Comparison of ENCODE assay signal across 22 mouse cellular contexts in the genomic region with DNA sequence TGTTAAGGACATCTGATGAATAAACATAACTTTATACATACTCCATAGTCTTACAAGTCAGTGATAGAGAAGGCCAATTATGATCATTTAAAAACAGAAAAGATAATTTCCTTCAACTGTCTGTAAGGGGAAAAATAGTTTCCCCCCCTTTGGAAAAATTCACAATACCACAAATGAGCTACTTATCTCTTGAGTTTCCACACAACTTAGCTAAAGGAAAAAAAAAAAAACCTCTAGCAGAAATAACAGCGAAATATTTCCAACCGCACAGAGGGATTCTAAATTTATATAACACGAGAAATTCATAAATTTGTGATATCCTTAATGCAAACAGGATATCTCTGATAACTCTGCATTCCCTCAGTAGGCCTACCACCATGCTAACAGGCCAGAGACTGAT.
DNase-seq lines count a peak whose midpoint lies in the region; ATAC-seq and TF ChIP-seq lines count a peak whose summit lies in the region.
"Had no signal": no experiment of that assay in that cellular context is flagged by ENCODE, and none has a peak within 500 bp of the region (broad histone marks: within the 10 kb centered on the region; RNA-seq: fewer than 3 reads in every experiment).

No protein-coding gene starts in this region.

- no peaks in the 10 kb centered on the region for H3K79me2 ChIP-seq in CH12.LX (replicated peaks; ENCODE audit: control insufficient read depth, extremely low read depth, insufficient read depth, poor library complexity, severe bottlenecking)

- TF ChIP-seq CTCF in CH12.LX (conservative IDR thresholded peaks at IDR 0.05 in 1 of 2, IDR thresholded peaks at IDR 0.05 in 1 of 2; ENCODE audit: low read depth in 2 of 2, low read length in 2 of 2): no peak
- no peak for TF ChIP-seq CTCF in lung, postnatal 0 days (IDR thresholded peaks at IDR 0.05)

- H3K36me3 ChIP-seq in heart, embryonic 10.5 days: no peaks in the 10 kb centered on the region
- peaks cover 0 to 20% of the 10 kb centered on the region in 2 experiments for H3K36me3 ChIP-seq in CH12.LX (replicated peaks in 1 of 2; ENCODE audit: control insufficient read depth in 1 of 2, insufficient read depth in 1 of 2, low read length in 1 of 2)
- H3K36me3 ChIP-seq in lung, postnatal 0 days (ENCODE audit: insufficient read depth, low read length): no peaks in the 10 kb centered on the region
- H3K36me3 ChIP-seq: G1E had no signal

- no peak for TF ChIP-seq POLR2A in CH12.LX (IDR thresholded peaks at IDR 0.05; ENCODE audit: low read depth, low read length)

- no peaks in the 10 kb centered on the region for H3K27me3 ChIP-seq in heart, embryonic 10.5 days (ENCODE audit: insufficient read depth, poor library complexity, severe bottlenecking)
- H3K27me3 ChIP-seq in CH12.LX (replicated peaks): no peaks in the 10 kb centered on the region
- no peaks in the 10 kb centered on the region for H3K27me3 ChIP-seq in lung, postnatal 0 days (replicated peaks; ENCODE audit: insufficient read depth, low read length)
- H3K27me3 ChIP-seq: Patski had no signal

- no peaks in the 10 kb centered on the region for H3K9me3 ChIP-seq in heart, embryonic 10.5 days
- H3K9me3 ChIP-seq in CH12.LX (replicated peaks; ENCODE audit: low read length): no peaks in the 10 kb centered on the region
- H3K9me3 ChIP-seq in lung, postnatal 0 days (ENCODE audit: low read length): no peaks in the 10 kb centered on the region

- dilution Hi-C loops in CH12.LX (cut with MboI; ENCODE audit: extremely low pct_ligation_motif_present, extremely low pct_unique_long_range_greater_than_20kb, low sequenced_read_pairs): no loop called here

- 86% methylated on average over 3 of the region's 3 CpGs for WGBS in heart, embryonic 10.5 days
- 84% methylated on average over 3 of the region's 3 CpGs for WGBS in lung, postnatal 0 days

- H3K4me2 ChIP-seq in CH12.LX (ENCODE audit: insufficient read depth, low read depth, poor library complexity, severe bottlenecking): no peak overlapping the region
- no peak overlapping the region for H3K4me2 ChIP-seq in lung, postnatal 0 days (replicated peaks; ENCODE audit: low read depth, low read length)

- peaks cover 8% of the 10 kb centered on the region for H3K4me1 ChIP-seq in heart, embryonic 10.5 days
- peaks cover 39 to 81% of the 10 kb centered on the region in 2 experiments for H3K4me1 ChIP-seq in CH12.LX (ENCODE audit: control insufficient read depth in 1 of 2, insufficient read depth in 2 of 2)
- no peaks in the 10 kb centered on the region for H3K4me1 ChIP-seq in lung, postnatal 0 days (ENCODE audit: insufficient read depth, low read depth, low read length)

- ATAC-seq in lung, postnatal 0 days: no peak
- ATAC-seq: activated CD4-positive, CD25-positive, alpha-beta regulatory T cell, adult 4 months; CD4-positive, CD25-positive, alpha-beta regulatory T cell, adult 4 months; Patski had no signal

- in situ Hi-C loops in CH12.LX (cut with MboI; ENCODE audit: low pct_ligation_motif_present, low pct_unique_long_range_greater_than_20kb, low sequenced_read_pairs): no loop called here

- no peak for DNase-seq in heart, embryonic 10.5 days (ENCODE audit: low spot score)
- DNase-seq in heart, adult 8-10 months (ENCODE audit: low spot score): no peak
- peak; percentile 39 for DNase-seq in CD4-positive helper T cell, adult 2 months (ENCODE audit: low read depth, low spot score)
- no peak for DNase-seq in CH12.LX (ENCODE audit: extremely low read depth)
- no peak for DNase-seq in lung, postnatal 0 days (ENCODE audit: low spot score)
- DNase-seq in gastrocnemius, adult 8-10 months (ENCODE audit: low spot score in 2 of 2): no peak
- DNase-seq: adrenal gland, adult 2 months; adrenal gland, adult 8-10 months; adrenal gland, postnatal 10 days; adrenal gland, postnatal 14 days; adrenal gland, postnatal 25 days; adrenal gland, postnatal 36 days; B cell, adult 2 months; cerebellum, adult 11 months; cerebellum, adult 11-12 months; cerebellum, adult 18-20 months; cerebellum, adult 2 months; cerebellum, adult 8-10 months had no signal

- H3K9ac ChIP-seq in CH12.LX (ENCODE audit: insufficient read depth, low read depth): no peak overlapping the region
- no peak overlapping the region for H3K9ac ChIP-seq in lung, postnatal 0 days (replicated peaks; ENCODE audit: low read depth)

- no peak overlapping the region for H3K4me3 ChIP-seq in heart, embryonic 10.5 days
- no peak overlapping the region for H3K4me3 ChIP-seq in CH12.LX (replicated peaks in 1 of 3; ENCODE audit: low read depth in 2 of 3, low read length in 2 of 3, poor library complexity in 1 of 3)
- H3K4me3 ChIP-seq in lung, postnatal 0 days (ENCODE audit: low read depth, low read length): no peak overlapping the region

- TF ChIP-seq RAD21 in CH12.LX (IDR thresholded peaks at IDR 0.05; ENCODE audit: low read depth, low read length): no peak

- H3K27ac ChIP-seq in heart, embryonic 10.5 days: peak overlapping the region; percentile 75; the same call in 1 of the 2 replicates
- 0 out of 2 replicates have a peak overlapping the region, but pooled peaks have one; percentile 11 for H3K27ac ChIP-seq in CH12.LX (ENCODE audit: insufficient read depth, low read depth)
- H3K27ac ChIP-seq in lung, postnatal 0 days (ENCODE audit: low read length): no peak overlapping the region

- peak; percentile 92 for TF ChIP-seq EP300 in CH12.LX (IDR thresholded peaks at IDR 0.05; ENCODE audit: low read length)
- TF ChIP-seq EP300 in lung, postnatal 0 days (IDR thresholded peaks at IDR 0.05): no peak

TF ChIP-seq in CH12.LX, 34 proteins besides CTCF, POLR2A, EP300 and RAD21:
- TF ChIP-seq POLR2AphosphoS2 (IDR thresholded peaks at IDR 0.05; ENCODE audit: low read depth, low read length) (no peak), IRF4 (IDR thresholded peaks at IDR 0.05; ENCODE audit: low read depth, low read length) (no peak; the same call in 1 of the 2 replicates), NELFE (IDR thresholded peaks at IDR 0.05; ENCODE audit: low read depth, low read length) (no peak), TCF12 (IDR thresholded peaks at IDR 0.05; ENCODE audit: low read depth, low read length) (no peak; the same call in 1 of the 2 replicates), ELF1 (IDR thresholded peaks at IDR 0.05; ENCODE audit: low read depth, low read length) (no peak), ZNF384 (IDR thresholded peaks at IDR 0.05; ENCODE audit: low read depth, low read length) (peak; percentile 94), USF1 (IDR thresholded peaks at IDR 0.05; ENCODE audit: low read depth, low read length) (no peak), CHD2 (IDR thresholded peaks at IDR 0.05; ENCODE audit: low read length) (0 out of 2 replicates have a peak, but pooled peaks have one; percentile 16), BHLHE40 (IDR thresholded peaks at IDR 0.05; ENCODE audit: low read depth, low read length) (peak; percentile 25; the same call in 1 of the 2 replicates), MXI1 (IDR thresholded peaks at IDR 0.05; ENCODE audit: low read depth, low read length) (no peak), MAZ (IDR thresholded peaks at IDR 0.05; ENCODE audit: low read depth, low read length) (0 out of 2 replicates have a peak, but pooled peaks have one; percentile 37), JUN (IDR thresholded peaks at IDR 0.05; ENCODE audit: insufficient read depth, low read depth, low read length) (peak; percentile 42; the same call in 1 of the 2 replicates), TBP (conservative IDR thresholded peaks at IDR 0.05; ENCODE audit: low read depth, low read length) (no peak), JUND (conservative IDR thresholded peaks at IDR 0.05; ENCODE audit: low read depth, low read length) (peak; percentile 33; the same call in 1 of the 2 replicates), ETS1 (conservative IDR thresholded peaks at IDR 0.05; ENCODE audit: low read depth, low read length) (peak; percentile 60), RCOR1 (conservative IDR thresholded peaks at IDR 0.05; ENCODE audit: low read depth, low read length) (no peak), SIN3A (IDR thresholded peaks at IDR 0.05; ENCODE audit: low read length) (no peak), GABPA (IDR thresholded peaks at IDR 0.05; ENCODE audit: insufficient replicate concordance, low read depth, low read length) (no peak), NRF1 (IDR thresholded peaks at IDR 0.05; ENCODE audit: low read depth, low read length) (no peak), ZC3H11A (IDR thresholded peaks at IDR 0.05; ENCODE audit: low read depth, low read length) (no peak), MEF2A (IDR thresholded peaks at IDR 0.05; ENCODE audit: borderline replicate concordance, low read depth, low read length) (peak; percentile 72; the same call in 1 of the 2 replicates), ZMIZ1 (IDR thresholded peaks at IDR 0.05; ENCODE audit: low read depth, low read length) (no peak), KAT2A (IDR thresholded peaks at IDR 0.05; ENCODE audit: insufficient replicate concordance, low read length) (no peak), MAX (IDR thresholded peaks at IDR 0.05; ENCODE audit: low read length) (no peak), HCFC1 (IDR thresholded peaks at IDR 0.05; ENCODE audit: low read depth, low read length) (no peak)
